Mouse (Mus musculus) embryonic facial prominence, embryonic 14.5 days (tissue): ENCODE results near the gene Cd55b. TPM values are rescaled to one million over a fixed set of nuclear protein-coding genes. Genes with fewer than 3 reads are reported as not detected.

Source experiments
- ATAC-seq: fragments of 200-750 bp; cut with Nextera tagmentation; 2 replicates; pipeline ENCODE4 v1.8.0; 2017; ENCODE audit warnings: low read depth, moderate number of reproducible peaks, moderate TSS enrichment
- DNase-seq: peaks from one replicate; pipeline ENCODE4 v3.0.0-alpha.2; 2015; ENCODE audit warnings: low spot score
- H3K27ac ChIP-seq: fragments of 300-500 bp; sonication (generic); replicated peaks from 2 replicates; pipeline ENCODE4 v1.5.1; 2014; ENCODE audit warnings: low read depth, mild to moderate bottlenecking, low read length, moderate library complexity
- H3K27me3 ChIP-seq: fragments of 300-500 bp; sonication (generic); replicated peaks from 2 replicates; pipeline ENCODE4 v1.6.1; 2014; ENCODE audit warnings: low read length; ENCODE audit not compliant: control insufficient read depth, insufficient read depth
- H3K36me3 ChIP-seq: fragments of 300-500 bp; sonication (generic); 2 replicates; pipeline ENCODE4 v1.6.1; 2014; ENCODE audit warnings: low read length, mixed read lengths; ENCODE audit not compliant: control insufficient read depth, insufficient read depth
- H3K4me1 ChIP-seq: fragments of 300-500 bp; sonication (generic); 2 replicates; pipeline ENCODE4 v1.6.1; 2014; ENCODE audit warnings: antibody characterized with exemption, low read length; ENCODE audit not compliant: control insufficient read depth, insufficient read depth
- H3K4me2 ChIP-seq: fragments of 300-500 bp; sonication (generic); 2 replicates; pipeline ENCODE4 v1.6.1; 2014; ENCODE audit warnings: low read depth, mild to moderate bottlenecking, low read length, moderate library complexity, mixed read lengths
- H3K4me3 ChIP-seq: fragments of 300-500 bp; sonication (generic); 2 replicates; pipeline ENCODE4 v1.5.1; 2014; ENCODE audit warnings: low read depth, mild to moderate bottlenecking, low read length
- H3K9ac ChIP-seq: fragments of 300-500 bp; sonication (generic); 2 replicates; pipeline ENCODE4 v1.6.1; 2014; ENCODE audit warnings: low read depth, mild to moderate bottlenecking, low read length, moderate library complexity, mixed read lengths
- H3K9me3 ChIP-seq: fragments of 300-500 bp; sonication (generic); 2 replicates; pipeline ENCODE4 v1.6.1; 2016; ENCODE audit warnings: low read length; ENCODE audit not compliant: control insufficient read depth
- WGBS: fragments of 180-500 bp; shearing (Covaris S2); extraction: QIAGEN DNeasy Blood & Tissue Kit; methylation state at CpG from one replicate; pipeline ENCODE4 v1.1.7; 2014; 5-methylcytosine and 5-hydroxymethylcytosine counted together
- polyA plus RNA-seq: library from polyadenylated mRNA; unstranded; fragments of >200 nt; fragmentation: Nextera tagmentation; extraction: Ambion mirVana; gene quantifications from 2 replicates; pipeline ENCODE4 v1.2.1, GENCODE M21; 2014

Cd55b gene
- polyA plus RNA-seq, 1 experiment from 2014 or later = 0.38 TPM

DNA sequence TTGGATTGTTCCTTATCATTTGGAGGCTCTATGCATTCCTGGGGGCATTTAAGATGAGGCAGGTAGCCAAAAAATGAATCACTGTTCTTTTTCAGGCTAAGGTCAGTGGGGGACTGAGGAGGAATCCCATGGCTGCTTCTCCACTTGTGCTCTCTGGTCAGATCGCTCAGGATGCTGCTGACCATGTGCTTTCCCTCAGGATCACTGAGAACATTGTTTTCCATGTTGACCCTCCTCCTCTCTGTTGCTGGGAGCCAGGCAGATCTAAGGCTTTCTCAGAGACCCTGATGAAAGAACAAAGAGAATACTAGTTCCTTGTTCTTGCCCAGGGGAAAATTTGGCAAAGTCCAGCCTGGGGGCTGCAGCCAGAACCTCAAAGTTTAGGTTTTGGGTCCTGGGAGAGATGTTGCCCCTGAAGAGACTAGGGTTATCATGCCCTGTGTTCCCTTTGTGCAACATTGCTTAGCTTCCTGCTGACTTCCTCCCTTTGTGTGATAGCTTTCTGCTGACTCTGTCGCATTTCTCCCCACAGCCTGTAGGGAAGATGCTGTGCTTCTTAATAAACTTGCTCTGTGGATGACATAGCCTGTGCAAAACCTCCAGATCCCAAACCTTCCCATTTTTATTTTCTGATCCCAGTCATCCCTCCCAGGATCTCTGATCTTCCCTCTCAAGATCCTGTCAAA, 49.3 kb downstream of the Cd55b start:
- H3K4me3 ChIP-seq = no peak overlapping the region
- H3K9ac ChIP-seq = no peak overlapping the region
- H3K27me3 ChIP-seq = no peaks in the 10 kb centered on the region
- ATAC-seq (no peak), DNase-seq (no peak)
- H3K27ac ChIP-seq = no peak overlapping the region
- no peak overlapping the region for H3K4me2 ChIP-seq
- WGBS = 15% methylated on average over 2 of the region's 2 CpGs
- no peaks in the 10 kb centered on the region for H3K9me3 ChIP-seq
- H3K36me3 ChIP-seq = no peaks in the 10 kb centered on the region
- H3K4me1 ChIP-seq = no peaks in the 10 kb centered on the region

DNA sequence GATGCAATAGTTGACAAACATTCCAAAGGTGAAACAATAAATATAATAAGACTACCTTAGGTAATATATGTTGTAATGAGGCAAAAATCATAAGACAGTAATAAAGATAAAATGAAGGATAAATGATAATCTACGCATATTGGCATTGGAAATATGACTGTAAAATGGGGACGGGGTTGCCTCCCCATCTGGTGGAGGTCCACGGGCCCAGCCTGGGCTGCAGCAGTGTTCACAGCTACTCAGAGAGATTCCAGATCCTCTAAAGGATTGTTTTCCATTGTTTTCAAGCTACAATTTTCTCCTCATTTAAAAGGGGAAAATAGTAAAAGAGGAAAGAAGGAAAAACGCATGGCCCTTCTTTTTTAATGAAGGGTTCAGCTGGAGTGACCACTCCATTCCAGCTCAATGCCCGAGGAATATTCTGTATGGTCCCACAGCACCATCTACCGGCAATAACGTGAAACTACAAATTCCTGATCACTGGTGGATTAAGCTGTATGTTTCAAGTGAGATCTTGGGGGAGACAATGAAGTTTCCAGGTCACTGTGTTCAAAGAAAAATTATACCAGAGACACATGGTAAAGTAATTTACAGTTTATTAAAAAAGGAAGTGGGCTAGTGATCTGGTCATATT, 50.8 kb downstream of the Cd55b start:
- Histone ChIP-seq H3K4me2 (no peak overlapping the region), H3K9ac (no peak overlapping the region), H3K4me3 (no peak overlapping the region), H3K27ac (no peak overlapping the region), H3K27me3 (no peaks in the 10 kb centered on the region), H3K9me3 (no peaks in the 10 kb centered on the region), H3K36me3 (no peaks in the 10 kb centered on the region), H3K4me1 (no peaks in the 10 kb centered on the region)
- DNase-seq (peak; percentile 54), ATAC-seq (no peak)
- 38% methylated on average over 7 of the region's 7 CpGs for WGBS

DNA sequence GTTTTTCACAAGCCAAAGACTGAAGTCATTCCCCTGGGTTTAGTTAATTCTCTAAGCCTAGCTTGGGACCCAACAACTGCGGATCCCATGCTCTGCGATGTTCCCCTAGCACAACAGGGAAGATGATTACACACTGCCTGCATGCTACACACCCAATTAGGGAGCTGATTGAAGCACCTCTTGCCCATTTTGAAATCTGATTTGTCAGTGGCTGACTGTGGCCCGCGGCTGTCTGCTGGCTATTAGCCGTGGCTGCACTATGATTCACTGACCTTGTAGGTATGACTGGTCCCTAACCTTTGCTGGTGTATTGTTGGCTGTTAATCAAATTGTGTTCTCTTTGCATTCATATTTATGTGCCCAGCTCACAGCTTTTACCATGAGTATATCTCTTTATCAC, 51.5 kb downstream of the Cd55b start:
- WGBS = 81% methylated on average over 5 of the region's 5 CpGs
- ATAC-seq = no peak

DNA sequence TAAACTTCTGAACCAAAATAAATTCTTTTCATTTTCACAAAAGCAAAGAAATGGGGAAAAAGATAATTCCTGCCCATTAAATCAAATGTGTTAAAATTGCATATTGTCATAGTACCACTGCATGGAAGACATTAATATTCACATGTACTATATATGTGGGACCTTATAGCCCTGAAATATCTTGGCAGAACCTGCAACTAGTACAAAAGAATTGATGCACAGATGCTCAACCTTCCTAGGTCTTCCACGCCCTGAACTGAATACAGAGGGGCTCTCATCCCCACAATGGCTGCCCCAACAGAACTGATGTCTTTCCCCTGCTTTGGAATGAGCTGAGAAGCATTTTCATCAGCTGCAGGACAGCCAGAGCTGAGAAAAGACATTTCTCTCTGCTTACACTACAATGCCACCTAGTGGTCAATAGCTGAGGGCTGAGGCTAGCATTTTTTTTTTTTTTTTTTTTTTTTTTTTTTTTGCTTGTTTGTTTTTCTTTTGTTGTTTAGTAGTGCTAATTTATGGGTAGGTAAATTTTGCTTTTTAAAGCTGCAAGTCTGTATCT, 72.7 kb downstream of the Cd55b start:
- WGBS = 10% methylated on average over 1 of the region's 1 CpGs
- Histone ChIP-seq H3K9ac (no peak overlapping the region), H3K36me3 (no peaks in the 10 kb centered on the region), H3K4me3 (no peak overlapping the region), H3K9me3 (no peaks in the 10 kb centered on the region), H3K27me3 (no peaks in the 10 kb centered on the region), H3K4me2 (no peak overlapping the region), H3K27ac (no peak overlapping the region), H3K4me1 (no peaks in the 10 kb centered on the region)
- DNase-seq = peak; percentile 76
- peak; percentile 50; the same call in 1 of the 2 replicates for ATAC-seq

More for the DNA sequence above, 51.5 kb downstream of the Cd55b start:
- Histone ChIP-seq H3K4me1 (no peaks in the 10 kb centered on the region), H3K9me3 (no peaks in the 10 kb centered on the region), H3K36me3 (no peaks in the 10 kb centered on the region), H3K4me3 (no peak overlapping the region), H3K27ac (no peak overlapping the region), H3K27me3 (no peaks in the 10 kb centered on the region), H3K4me2 (no peak overlapping the region), H3K9ac (no peak overlapping the region)
- no peak for DNase-seq

DNA sequence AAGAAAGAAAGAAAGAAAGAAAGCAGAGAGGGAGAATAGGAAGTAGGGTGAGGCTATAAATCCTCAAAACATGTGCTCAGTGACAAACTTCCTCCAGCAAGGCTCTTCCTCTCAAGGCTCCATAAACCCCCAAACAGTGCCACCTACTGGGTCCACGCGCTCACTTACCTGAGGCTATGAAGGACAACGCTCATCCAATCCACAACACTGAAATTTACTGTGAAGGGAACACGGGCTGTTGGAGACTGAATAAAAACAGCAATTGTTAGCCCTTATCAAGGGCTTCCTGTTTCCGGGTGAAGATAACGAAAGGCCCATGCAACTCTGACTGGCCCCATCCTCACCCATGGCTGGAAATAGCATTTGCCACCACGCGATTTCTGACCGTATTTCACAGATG, 80.4 kb downstream of the Cd55b start:
- Histone ChIP-seq H3K36me3 (no peaks in the 10 kb centered on the region), H3K27ac (no peak overlapping the region), H3K4me2 (no peak overlapping the region), H3K4me3 (no peak overlapping the region), H3K4me1 (no peaks in the 10 kb centered on the region), H3K9me3 (no peaks in the 10 kb centered on the region), H3K9ac (no peak overlapping the region), H3K27me3 (no peaks in the 10 kb centered on the region)
- WGBS = 82% methylated on average over 9 of the region's 9 CpGs
- no peak for DNase-seq
- no peak for ATAC-seq

Other genes starting within 250 kb of the Cd55b start
- 23.6 and 23.8 TPM in 2 replicates for gene Cd55, start 39.7 kb upstream of the Cd55b start, polyA plus RNA-seq
- not detected in 2 replicates for gene Zp3r, start 206.6 kb upstream of the Cd55b start, polyA plus RNA-seq
- gene C4bp, start 238.6 kb upstream of the Cd55b start, polyA plus RNA-seq = not detected in 2 replicates